Mouse (Mus musculus): ENCODE measurements around the gene Top2a. TPM values are rescaled to one million over a fixed set of nuclear protein-coding genes. Genes with fewer than 3 reads are reported as not detected.
A peak's percentile ranks its signal among the peaks of the same experiment; 100 is the strongest.

Top2a gene
- polyA plus RNA-seq, 2 experiments: 134 to 205 TPM

DNA sequence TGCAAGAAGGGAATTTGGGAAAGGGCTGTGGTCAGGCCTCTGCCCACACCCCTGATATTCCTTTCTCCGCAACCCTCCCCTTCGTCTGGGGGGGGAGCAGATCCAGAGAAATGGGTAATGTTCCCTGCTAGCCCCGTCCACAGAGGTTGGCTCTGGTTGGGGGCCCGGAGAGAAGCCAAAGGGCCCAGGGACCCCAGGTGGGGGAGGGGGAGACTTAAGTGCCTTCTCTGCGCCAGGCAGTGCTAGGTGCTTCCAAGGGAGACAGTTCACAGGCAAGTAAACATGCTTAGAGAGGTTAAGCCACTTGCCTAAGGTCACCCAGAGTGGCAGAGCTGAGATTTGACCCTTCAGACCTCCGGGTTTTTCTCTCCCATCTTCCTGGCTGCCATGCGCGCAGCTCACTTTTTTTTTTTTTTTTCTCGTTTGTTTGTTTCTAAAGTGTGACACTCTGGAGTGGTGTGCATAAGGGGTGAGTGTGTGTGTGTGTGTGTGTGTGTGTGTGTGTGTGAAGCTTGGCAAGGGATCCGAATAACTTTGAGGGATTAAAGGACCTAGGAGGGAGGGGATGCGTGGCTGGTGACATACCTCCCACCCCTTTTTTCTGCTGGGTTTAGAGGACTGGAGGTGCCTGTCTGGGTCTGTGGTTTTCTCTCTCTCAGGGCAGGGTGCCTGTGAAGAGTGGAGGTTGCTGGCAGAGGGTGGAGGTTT is 78.9 kb downstream of the Top2a start:
- peak overlapping the region; percentile 90; the same call in 1 of the 2 replicates for H3K4me2 ChIP-seq (replicated peaks; ENCODE audit: low read depth, low read length, severe bottlenecking)
- H3K4me3 ChIP-seq (replicated peaks; ENCODE audit: low read length): peak overlapping the region; percentile 7; the same call in 1 of the 2 replicates
- WGBS: 37% methylated on average over 11 of the region's 11 CpGs
- H3K9ac ChIP-seq (ENCODE audit: low read depth, low read length, severe bottlenecking): 0 out of 2 replicates have a peak overlapping the region, but pooled peaks have one; percentile 38
- H3K27me3 ChIP-seq (ENCODE audit: control insufficient read depth, insufficient read depth, low read length): no peaks in the 10 kb centered on the region
- ATAC-seq (ENCODE audit: low FRiP score, low read depth) (no peak), DNase-seq (ENCODE audit: low spot score) (no peak)
- H3K27ac ChIP-seq (replicated peaks; ENCODE audit: low read depth, low read length): 0 out of 2 replicates have a peak overlapping the region, but pooled peaks have one; percentile 16
- peaks cover 29% of the 10 kb centered on the region for H3K36me3 ChIP-seq (ENCODE audit: control insufficient read depth, insufficient read depth, low read length)
- no peaks in the 10 kb centered on the region for H3K9me3 ChIP-seq (ENCODE audit: control insufficient read depth, low read length)
- no peak for TF ChIP-seq POLR2A (IDR thresholded peaks at IDR 0.05; ENCODE audit: borderline replicate concordance, extremely low read depth, insufficient read depth, insufficient read length)
- peaks cover 79% of the 10 kb centered on the region for H3K4me1 ChIP-seq (ENCODE audit: control insufficient read depth, insufficient read depth, low read length)

DNA sequence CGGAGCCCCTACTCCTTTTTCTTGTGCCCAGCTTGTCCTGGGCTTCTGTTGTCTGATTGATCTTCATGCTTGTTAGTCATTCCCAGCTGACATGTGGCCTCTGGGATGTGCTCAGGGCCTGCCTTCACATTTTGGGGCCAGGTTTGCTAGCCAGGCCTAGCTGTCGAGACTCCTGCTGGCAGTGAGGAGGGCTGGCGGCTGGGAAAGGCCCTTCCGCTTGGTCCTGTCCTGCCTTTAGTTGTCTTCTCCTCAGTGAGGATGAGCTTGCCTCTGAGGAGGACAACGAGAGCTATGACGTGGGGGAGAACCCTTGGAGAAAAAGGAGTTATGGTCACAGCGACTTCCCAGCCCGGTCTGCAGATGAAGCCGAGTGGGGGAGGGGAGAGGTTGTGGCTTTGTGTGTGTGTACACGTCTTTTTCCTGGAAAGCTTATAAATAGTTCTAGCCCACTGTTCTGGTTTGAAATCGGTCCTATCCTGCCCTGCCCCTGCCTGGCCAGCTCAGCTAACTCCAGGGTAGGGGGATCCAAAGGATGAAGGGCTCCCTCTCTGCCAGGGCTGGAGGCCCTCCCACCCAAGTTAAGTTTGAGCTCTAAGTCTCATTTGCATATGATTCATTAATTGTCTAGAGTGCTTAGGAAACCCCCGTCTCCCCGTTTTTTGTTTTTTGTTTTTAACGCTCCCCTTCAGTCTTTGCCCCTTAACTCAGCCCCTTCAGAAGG is 80.1 kb downstream of the Top2a start:
- no peak overlapping the region for H3K4me3 ChIP-seq (replicated peaks; ENCODE audit: low read length)
- ATAC-seq (ENCODE audit: low FRiP score, low read depth) (no peak), DNase-seq (ENCODE audit: low spot score) (no peak)
- H3K27ac ChIP-seq (replicated peaks; ENCODE audit: low read depth, low read length): peak overlapping the region; percentile 16; the same call in 1 of the 2 replicates
- 0 out of 2 replicates have a peak overlapping the region, but pooled peaks have one; percentile 25 for H3K9ac ChIP-seq (ENCODE audit: low read depth, low read length, severe bottlenecking)
- H3K27me3 ChIP-seq (ENCODE audit: control insufficient read depth, insufficient read depth, low read length): no peaks in the 10 kb centered on the region
- WGBS: 33% methylated on average over 14 of the region's 14 CpGs
- no peaks in the 10 kb centered on the region for H3K9me3 ChIP-seq (ENCODE audit: control insufficient read depth, low read length)
- H3K36me3 ChIP-seq (ENCODE audit: control insufficient read depth, insufficient read depth, low read length): peaks cover 19% of the 10 kb centered on the region
- H3K4me1 ChIP-seq (ENCODE audit: control insufficient read depth, insufficient read depth, low read length): peaks cover 84% of the 10 kb centered on the region
- TF ChIP-seq POLR2A (IDR thresholded peaks at IDR 0.05; ENCODE audit: borderline replicate concordance, extremely low read depth, insufficient read depth, insufficient read length): no peak
- peak overlapping the region; percentile 90 for H3K4me2 ChIP-seq (replicated peaks; ENCODE audit: low read depth, low read length, severe bottlenecking)

Other genes starting within 250 kb of the Top2a start
- 1.8 and 2.5 TPM in 2 replicates for gene Nr1d1, start 248.9 kb downstream of the Top2a start, polyA plus RNA-seq (2012; rRNA removed)
- 1.2 and 1.4 TPM in 2 replicates for gene Nr1d1, start 248.9 kb downstream of the Top2a start, polyA plus RNA-seq (2014; fragmentation: Nextera tagmentation; extraction: Ambion mirVana)
- 76.9 and 81.1 TPM in 2 replicates for gene Msl1, start 228.7 kb downstream of the Top2a start, polyA plus RNA-seq (2012; rRNA removed)
- gene Msl1, start 228.7 kb downstream of the Top2a start, polyA plus RNA-seq (2014; fragmentation: Nextera tagmentation; extraction: Ambion mirVana): 19.8 and 23.5 TPM in 2 replicates
- gene Casc3, start 219.3 kb downstream of the Top2a start, polyA plus RNA-seq (2012; rRNA removed): 52.4 and 56.8 TPM in 2 replicates
- gene Casc3, start 219.3 kb downstream of the Top2a start, polyA plus RNA-seq (2014; fragmentation: Nextera tagmentation; extraction: Ambion mirVana): 34.1 and 40.4 TPM in 2 replicates
- 31.4 and 41.8 TPM in 2 replicates for gene Rapgefl1, start 187.4 kb downstream of the Top2a start, polyA plus RNA-seq (2012; rRNA removed)
- 8.8 and 8.9 TPM in 2 replicates for gene Rapgefl1, start 187.4 kb downstream of the Top2a start, polyA plus RNA-seq (2014; fragmentation: Nextera tagmentation; extraction: Ambion mirVana)
- 10.5 and 11.4 TPM in 2 replicates for gene Wipf2, start 160.6 kb downstream of the Top2a start, polyA plus RNA-seq (2012; rRNA removed)
- gene Wipf2, start 160.6 kb downstream of the Top2a start, polyA plus RNA-seq (2014; fragmentation: Nextera tagmentation; extraction: Ambion mirVana): 4.7 and 4.9 TPM in 2 replicates
- gene Cdc6, start 116.4 kb downstream of the Top2a start, polyA plus RNA-seq (2012; rRNA removed): 13.1 and 15.6 TPM in 2 replicates
- gene Cdc6, start 116.4 kb downstream of the Top2a start, polyA plus RNA-seq (2014; fragmentation: Nextera tagmentation; extraction: Ambion mirVana): 25.2 and 25.8 TPM in 2 replicates
- gene Rara, start 96.4 kb downstream of the Top2a start, polyA plus RNA-seq (2012; rRNA removed): 39.8 and 57.0 TPM in 2 replicates
- 52.4 and 58.3 TPM in 2 replicates for gene Rara, start 96.4 kb downstream of the Top2a start, polyA plus RNA-seq (2014; fragmentation: Nextera tagmentation; extraction: Ambion mirVana)
- gene Gjd3, start 41.2 kb downstream of the Top2a start, polyA plus RNA-seq (2012; rRNA removed): 1.3 and 2.2 TPM in 2 replicates
- 0.41 and 0.45 TPM in 2 replicates for gene Gjd3, start 41.2 kb downstream of the Top2a start, polyA plus RNA-seq (2014; fragmentation: Nextera tagmentation; extraction: Ambion mirVana)
- 942 and 1,029 TPM in 2 replicates for gene Igfbp4, start 17.1 kb upstream of the Top2a start, polyA plus RNA-seq (2012; rRNA removed)
- 1,086 and 1,234 TPM in 2 replicates for gene Igfbp4, start 17.1 kb upstream of the Top2a start, polyA plus RNA-seq (2014; fragmentation: Nextera tagmentation; extraction: Ambion mirVana)
- 1.6 and 1.7 TPM in 2 replicates for gene Tns4, start 65.1 kb upstream of the Top2a start, polyA plus RNA-seq (2012; rRNA removed)
- gene Tns4, start 65.1 kb upstream of the Top2a start, polyA plus RNA-seq (2014; fragmentation: Nextera tagmentation; extraction: Ambion mirVana): 1.5 and 2.5 TPM in 2 replicates
- gene Ccr7, start 130.9 kb upstream of the Top2a start, polyA plus RNA-seq (2012; rRNA removed): 0.65 and 0.99 TPM in 2 replicates
- gene Ccr7, start 130.9 kb upstream of the Top2a start, polyA plus RNA-seq (2014; fragmentation: Nextera tagmentation; extraction: Ambion mirVana): 0.84 and 0.94 TPM in 2 replicates
- 106 and 180 TPM in 2 replicates for gene Smarce1, start 206.8 kb upstream of the Top2a start, polyA plus RNA-seq (2012; rRNA removed)
- gene Smarce1, start 206.8 kb upstream of the Top2a start, polyA plus RNA-seq (2014; fragmentation: Nextera tagmentation; extraction: Ambion mirVana): 154 and 166 TPM in 2 replicates
- 0.06 and 0.10 TPM in 2 replicates for gene Krt222, start 219.9 kb upstream of the Top2a start, polyA plus RNA-seq (2012; rRNA removed)
- gene Krt222, start 219.9 kb upstream of the Top2a start, polyA plus RNA-seq (2014; fragmentation: Nextera tagmentation; extraction: Ambion mirVana): 0.06 and 0.36 TPM in 2 replicates